Mouse (Mus musculus) Patski (cell line): ENCODE results near the gene 1700022I11Rik. TPM values are rescaled to one million over a fixed set of nuclear protein-coding genes. Genes with fewer than 3 reads are reported as not detected.

ENCODE experiments used
- ATAC-seq: fragments of 100-300 bp; one replicate; pipeline ENCODE4 v1.8.0; 2021
- CTCF ChIA-PET: fragments of 350-600 bp; sonication (Branson Sonifier 250); formaldehyde crosslinking; loops from one replicate; lab custom pipeline; 2022; ENCODE audit warnings: inconsistent platforms; lab: Charles Lee
- POLR2A ChIA-PET: fragments of 350-600 bp; sonication (Branson Sonifier 250); formaldehyde crosslinking; loops from one replicate; lab custom pipeline; 2022; ENCODE audit warnings: antibody characterized with exemption, inconsistent platforms; lab: Charles Lee
- DNase-seq: peaks from one replicate; pipeline ENCODE4 v3.0.0-alpha.2; 2011; ENCODE audit warnings: low read depth, low spot score
- H3K27me3 ChIP-seq: fragments of 371-371 bp; one replicate; pipeline ENCODE4 v1.5.1; 2021
- CTCF ChIP-seq: fragments of 100-300 bp; IDR thresholded peaks from one replicate; pipeline ENCODE4 v1.5.1; 2021
- in situ Hi-C: fragments of 300-500 bp; cut with MboI; formaldehyde crosslinking; loops from 3 replicates; pipeline ENCODE4 v1.11.1; 2018; ENCODE audit warnings: low pct_unique_long_range_greater_than_20kb, mixed read lengths
- polyA plus RNA-seq: library from polyadenylated mRNA; unstranded; gene quantifications from one replicate; pipeline ENCODE4 v1.2.3, GENCODE M21; 2021

Gene 1700022I11Rik
- polyA plus RNA-seq, 1 experiment from 2014 or later, result not detected

GRCm38 (mm10) chr4:43001272-43001671 is 31.9 kb downstream of the 1700022I11Rik start:
- no peak for TF ChIP-seq CTCF
- ATAC-seq (no peak), DNase-seq (no peak)
- ChIA-PET POLR2A (interaction anchor here (0.6 to 0.7 kb wide), 2 partner anchors 24 to 50 kb away, joined by 3 to 4 read pairs; partner anchors contain the start of gene Pigo), CTCF (interaction anchor here (1.4 kb wide), 1 partner anchor 24 kb away, joined by 4 read pairs; the partner anchor contains the start of gene Pigo)
- no peaks in the 10 kb centered on the region for H3K27me3 ChIP-seq
- in situ Hi-C loops, result no loop called here

DNA sequence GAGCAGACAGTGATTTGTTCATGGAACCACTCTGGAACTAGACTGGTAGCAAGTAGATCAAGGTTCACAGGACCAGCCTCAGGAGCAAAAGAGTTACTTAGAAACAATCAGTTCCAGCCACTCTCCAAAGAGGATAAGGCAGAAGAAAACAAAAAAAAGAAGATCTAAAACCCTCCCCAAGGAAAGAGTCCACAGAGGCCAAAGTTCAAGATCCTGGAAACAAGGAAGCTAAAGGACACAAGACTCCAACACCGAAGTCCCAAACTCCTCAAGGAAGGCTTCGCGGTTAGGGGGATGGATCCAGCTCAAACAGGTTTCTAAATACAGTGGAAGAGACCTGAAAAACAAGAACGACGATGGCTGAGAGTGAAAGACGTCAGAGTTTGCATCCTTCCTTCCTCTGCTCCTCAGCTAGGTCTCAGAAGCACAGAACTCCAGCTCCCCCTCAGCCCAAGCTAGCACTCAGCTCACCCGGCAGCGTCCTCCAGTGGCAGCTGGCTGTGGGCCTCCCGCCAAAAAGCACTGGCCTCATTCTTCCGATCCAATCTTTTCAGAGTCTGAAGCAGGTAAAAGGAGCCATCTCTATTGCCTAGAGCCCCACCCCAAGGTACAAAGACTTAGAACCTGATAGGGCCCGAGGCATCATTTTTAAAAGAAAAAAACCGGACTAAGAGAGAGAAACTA is 33.5 kb downstream of the 1700022I11Rik start:
- no peaks in the 10 kb centered on the region for H3K27me3 ChIP-seq
- no peak for ATAC-seq
- CTCF ChIA-PET, result no interaction called here
- no peak for TF ChIP-seq CTCF
- POLR2A ChIA-PET, result no interaction called here
- DNase-seq, result no peak
- in situ Hi-C loops, result no loop called here

DNA sequence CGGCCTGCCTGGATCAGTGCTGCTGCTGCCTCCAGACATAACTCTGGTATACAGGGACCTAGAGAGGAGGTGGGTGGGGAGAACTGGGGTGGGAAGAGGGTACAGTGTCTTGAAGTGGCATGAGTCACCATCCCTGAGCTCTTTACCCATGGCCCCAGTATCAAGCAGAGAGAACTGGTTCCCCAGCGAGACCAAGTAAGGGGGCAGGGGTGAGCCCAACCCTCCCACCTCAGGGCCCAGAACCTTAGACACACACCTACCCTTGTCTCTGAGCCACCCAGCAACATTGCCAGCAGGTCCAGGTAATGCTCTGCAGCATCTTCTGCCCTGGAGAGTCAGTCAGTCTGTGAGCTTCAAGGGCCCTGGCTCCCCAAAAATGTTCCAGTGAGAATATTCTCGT is 35.5 kb downstream of the 1700022I11Rik start:
- no peak for DNase-seq
- no peak for ATAC-seq
- no peak for TF ChIP-seq CTCF
- POLR2A ChIA-PET, result interaction anchor here (0.6 kb wide), 1 partner anchor 490 kb away, joined by 4 read pairs; no protein-coding TSS in a partner anchor
- no peaks in the 10 kb centered on the region for H3K27me3 ChIP-seq
- CTCF ChIA-PET, result interaction anchor here (1.3 kb wide), 1 partner anchor 20 kb away, joined by 9 read pairs; the partner anchor contains the start of gene Pigo
- in situ Hi-C loops, result no loop called here

- TF ChIP-seq CTCF, result no peak
- no peak for DNase-seq
- ChIA-PET CTCF (interaction anchor here (1.3 kb wide), 1 partner anchor 19 kb away, joined by 9 read pairs; the partner anchor contains the start of gene Pigo), POLR2A (no interaction called here)
- ATAC-seq, result no peak
- no peaks in the 10 kb centered on the region for H3K27me3 ChIP-seq
- in situ Hi-C loops, result no loop called here
Observed at GRCm38 (mm10) chr4:43005765-43006164, 36.4 kb downstream of the 1700022I11Rik start.

DNA sequence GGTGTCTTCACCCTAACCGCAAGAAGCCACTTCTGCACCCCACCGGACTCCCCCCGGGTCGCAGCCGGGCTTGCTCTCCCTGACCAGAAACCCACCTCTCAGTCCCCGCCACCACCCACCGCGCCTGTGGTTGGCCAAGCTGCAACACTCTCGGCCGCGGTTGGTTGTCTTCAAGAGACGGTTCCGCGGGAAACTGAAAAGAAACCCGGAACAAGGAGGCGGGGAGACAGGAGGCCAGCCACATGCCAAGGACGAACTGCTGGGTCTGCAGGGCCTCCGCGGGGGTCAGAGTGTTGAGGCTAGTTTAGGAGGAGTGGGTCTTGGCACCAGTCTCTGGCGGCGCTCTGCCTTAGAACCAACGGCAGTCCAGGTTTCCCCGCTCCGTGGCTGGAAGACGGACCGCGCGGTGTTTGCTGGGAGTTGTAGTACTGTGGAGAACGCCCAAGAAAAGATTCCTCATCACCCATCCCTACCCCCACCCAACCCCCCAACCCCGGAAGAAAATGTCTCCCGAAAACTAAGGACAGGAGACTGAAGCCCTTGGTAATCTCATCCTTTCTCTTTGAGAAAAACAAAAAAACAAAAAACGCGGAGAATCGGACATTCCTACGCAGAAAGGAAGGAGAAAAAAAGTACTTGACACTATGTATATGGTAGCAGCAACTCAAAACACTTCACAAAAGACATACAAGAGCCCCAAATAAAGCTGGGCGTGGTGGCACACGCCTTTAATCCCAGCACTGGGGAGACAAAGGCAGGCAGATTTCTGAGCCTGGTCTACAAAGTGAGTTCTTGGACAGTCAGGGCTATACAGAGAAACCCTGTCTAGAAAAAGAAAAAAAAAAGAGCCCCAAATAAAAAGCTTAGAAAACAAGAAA is 41.0 kb downstream of the 1700022I11Rik start, which contains the start of gene Fancg:
TSS of gene Fancg (minus strand) at position 346 of the 878 bp plus-strand sequence.
- DNase-seq (no peak), ATAC-seq (peak; percentile 87)
- no peaks in the 10 kb centered on the region for H3K27me3 ChIP-seq
- TF ChIP-seq CTCF, result no peak
- POLR2A ChIA-PET, result interaction anchor here (0.9 kb wide), 1 partner anchor 21 kb away, joined by 6 read pairs; the partner anchor contains the start of gene Stoml2
- in situ Hi-C loops, result no loop called here
- CTCF ChIA-PET, result interaction anchor here (0.8 kb wide), 1 partner anchor 9 kb away, joined by 3 read pairs; no protein-coding TSS in a partner anchor

DNA sequence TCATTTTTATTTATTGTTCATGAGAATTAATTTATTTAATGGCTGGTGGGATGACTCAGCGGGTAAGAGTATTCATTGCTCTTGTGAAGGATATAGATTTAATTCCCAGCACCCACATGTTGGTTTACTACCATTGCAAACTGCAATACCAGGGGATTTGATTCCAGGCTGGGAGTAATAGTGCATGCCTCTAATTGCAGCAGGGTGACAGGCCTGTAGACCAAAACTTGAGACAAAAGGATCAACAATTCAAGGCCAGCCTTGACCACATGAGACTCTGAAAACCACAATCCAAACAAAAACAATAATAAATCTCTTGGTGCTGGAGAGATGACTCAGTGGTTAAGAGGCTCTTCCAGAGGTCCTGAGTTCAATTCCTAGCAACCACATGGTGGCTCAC is 42.7 kb downstream of the 1700022I11Rik start:
- in situ Hi-C loops, result no loop called here
- CTCF ChIA-PET, result no interaction called here
- no peak for TF ChIP-seq CTCF

GRCm38 (mm10) chr4:43018156-43018555 is 48.8 kb downstream of the 1700022I11Rik start:
- in situ Hi-C loops, result no loop called here
- no peak for ATAC-seq
- POLR2A ChIA-PET, result no interaction called here

More for the DNA sequence above, 42.7 kb downstream of the 1700022I11Rik start:
- no peak for ATAC-seq
- no peaks in the 10 kb centered on the region for H3K27me3 ChIP-seq
- POLR2A ChIA-PET, result no interaction called here
- DNase-seq, result no peak

GRCm38 (mm10) chr4:43019176-43019575 is 49.8 kb downstream of the 1700022I11Rik start:
- ChIA-PET CTCF (interaction anchor here (1.1 kb wide), 1 partner anchor 8 kb away, joined by 3 read pairs; no protein-coding TSS in a partner anchor), POLR2A (no interaction called here)
- no peaks in the 10 kb centered on the region for H3K27me3 ChIP-seq
- ATAC-seq (no peak), DNase-seq (no peak)
- TF ChIP-seq CTCF, result no peak
- in situ Hi-C loops, result no loop called here

More at GRCm38 (mm10) chr4:43018156-43018555, 48.8 kb downstream of the 1700022I11Rik start:
- DNase-seq, result no peak
- no peaks in the 10 kb centered on the region for H3K27me3 ChIP-seq
- no peak for TF ChIP-seq CTCF
- CTCF ChIA-PET, result no interaction called here

GRCm38 (mm10) chr4:43019641-43020465 is 50.4 kb downstream of the 1700022I11Rik start:
- no peak for TF ChIP-seq CTCF
- ATAC-seq (no peak), DNase-seq (no peak)
- in situ Hi-C loops, result no loop called here
- H3K27me3 ChIP-seq, result no peaks in the 10 kb centered on the region
- ChIA-PET CTCF (interaction anchor here (1.1 kb wide), 1 partner anchor 9 kb away, joined by 3 read pairs; no protein-coding TSS in a partner anchor), POLR2A (interaction anchor here (0.6 kb wide), 1 partner anchor 41 kb away, joined by 3 read pairs; no protein-coding TSS in a partner anchor)
